Mouse (Mus musculus) A20 (cell line): ENCODE data around the gene Dgki.
"Not testable (repeated sequence)": the region's sequence is repeated elsewhere in the genome, so short reads cannot be mapped to it uniquely, and the experiment has no call there.

Source experiments
- DNase-seq: peaks from one replicate; pipeline ENCODE4 v3.0.0-alpha.2; 2011; ENCODE audit warnings: low read depth, low spot score

Dgki gene

DNA sequence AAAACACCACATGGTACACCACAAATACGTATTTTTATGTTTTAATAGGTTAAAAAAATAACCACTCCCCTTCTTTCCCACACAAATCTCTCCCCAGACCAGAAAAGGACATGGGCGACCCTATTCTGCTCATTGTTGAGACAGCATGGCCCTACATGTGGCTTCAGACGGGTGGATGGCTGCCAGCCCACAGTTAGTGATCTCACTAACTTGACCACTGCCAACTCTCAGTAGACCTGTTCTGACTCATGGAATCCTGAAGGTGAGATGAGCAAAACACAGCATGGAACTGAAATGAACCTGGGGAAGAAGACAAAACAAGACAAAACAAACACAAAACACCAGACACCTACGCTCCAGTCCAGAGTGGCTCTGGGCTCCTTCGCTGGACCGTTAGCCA lies 150.8 kb downstream of the Dgki start:
- no peak for DNase-seq

GRCm38 (mm10) chr6:37147431-37148022 lies 152.5 kb downstream of the Dgki start:
- DNase-seq: no peak

DNA sequence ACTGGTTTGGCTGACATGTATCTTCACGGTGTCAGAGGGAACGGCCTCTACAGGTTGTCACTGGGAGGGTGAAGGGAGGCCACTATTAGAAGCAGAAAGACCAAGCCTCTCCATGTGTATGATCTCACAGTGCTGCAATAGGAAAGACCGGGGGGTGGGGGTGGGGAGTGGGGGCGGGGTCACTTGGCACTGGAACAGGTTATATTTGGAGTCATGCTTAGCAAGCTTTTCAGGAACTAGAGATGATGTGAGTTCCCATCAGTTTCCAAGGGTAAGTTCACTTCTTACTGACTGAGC lies 156.2 kb downstream of the Dgki start:
- DNase-seq: no peak

- no peak for DNase-seq
Observed at GRCm38 (mm10) chr6:37142991-37143866, 156.8 kb downstream of the Dgki start.

DNA sequence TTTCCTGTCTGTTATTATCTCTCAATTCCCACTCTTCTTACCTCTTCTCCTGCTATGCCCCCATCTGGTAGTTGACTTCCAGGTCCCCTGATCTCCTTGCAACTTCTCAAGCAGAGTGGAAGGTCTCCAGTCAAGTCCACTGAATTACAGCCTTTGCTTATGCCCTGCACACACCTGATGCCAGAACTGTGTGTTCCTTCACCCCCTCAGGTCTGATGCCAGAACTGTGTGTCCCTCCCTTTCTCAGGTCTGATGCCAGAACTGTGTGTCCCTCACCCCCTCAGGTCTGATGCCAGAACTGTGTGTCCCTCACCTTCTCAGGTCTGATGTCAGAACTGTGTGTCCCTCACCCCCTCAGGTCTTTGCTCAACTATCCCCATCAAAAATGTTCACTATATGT lies 161.2 kb downstream of the Dgki start:
- no peak for DNase-seq

DNA sequence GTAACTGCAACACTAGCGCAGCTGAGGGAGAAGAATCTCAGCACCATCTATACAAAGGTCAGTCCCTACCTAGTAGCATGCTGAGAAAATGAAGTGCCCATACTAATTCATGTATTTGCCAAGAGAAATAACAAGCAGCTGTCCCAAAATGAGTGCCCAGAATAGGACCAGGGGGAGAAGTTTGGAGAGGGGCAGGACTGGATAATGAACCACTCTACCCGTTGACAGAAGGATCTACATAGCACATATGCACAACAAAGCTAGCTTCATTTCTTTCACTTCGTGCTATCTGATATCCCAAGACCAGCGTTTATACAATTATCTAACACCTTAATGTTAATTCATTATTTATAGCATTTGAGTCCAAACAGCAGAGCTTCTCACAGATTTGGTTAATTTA lies 168.7 kb downstream of the Dgki start:
- no peak for DNase-seq

- no peak for DNase-seq
Observed at GRCm38 (mm10) chr6:37120417-37121154, 179.4 kb downstream of the Dgki start.

DNA sequence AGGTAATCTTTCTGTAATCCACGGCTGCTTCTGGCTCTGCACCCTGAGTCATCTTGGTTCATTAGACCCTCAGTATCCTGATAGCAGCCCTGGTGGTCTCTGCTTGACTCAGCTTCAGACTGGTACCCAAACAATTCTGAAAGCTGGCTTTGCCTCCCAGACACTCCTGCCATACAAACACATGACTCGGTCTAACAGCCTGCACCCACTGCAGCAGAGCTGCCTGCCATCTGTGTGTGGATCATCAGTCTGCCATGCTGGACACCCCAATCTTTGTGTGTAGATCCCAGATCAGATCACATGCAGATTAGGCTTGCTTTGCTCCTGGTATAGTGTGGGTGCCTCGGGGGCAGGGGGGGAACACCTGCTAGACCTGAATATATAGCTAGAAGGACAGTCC lies 180.8 kb downstream of the Dgki start:
- no peak for DNase-seq

- no peak for DNase-seq
Observed at GRCm38 (mm10) chr6:37113048-37113447, 186.9 kb downstream of the Dgki start.

- DNase-seq: not testable (repeated sequence)
Observed at GRCm38 (mm10) chr6:37106236-37106635, 193.7 kb downstream of the Dgki start.

GRCm38 (mm10) chr6:37100413-37100812 lies 199.6 kb downstream of the Dgki start:
- no peak for DNase-seq

- peak; percentile 78 for DNase-seq
Observed at GRCm38 (mm10) chr6:37097356-37098155, 202.4 kb downstream of the Dgki start.

DNA sequence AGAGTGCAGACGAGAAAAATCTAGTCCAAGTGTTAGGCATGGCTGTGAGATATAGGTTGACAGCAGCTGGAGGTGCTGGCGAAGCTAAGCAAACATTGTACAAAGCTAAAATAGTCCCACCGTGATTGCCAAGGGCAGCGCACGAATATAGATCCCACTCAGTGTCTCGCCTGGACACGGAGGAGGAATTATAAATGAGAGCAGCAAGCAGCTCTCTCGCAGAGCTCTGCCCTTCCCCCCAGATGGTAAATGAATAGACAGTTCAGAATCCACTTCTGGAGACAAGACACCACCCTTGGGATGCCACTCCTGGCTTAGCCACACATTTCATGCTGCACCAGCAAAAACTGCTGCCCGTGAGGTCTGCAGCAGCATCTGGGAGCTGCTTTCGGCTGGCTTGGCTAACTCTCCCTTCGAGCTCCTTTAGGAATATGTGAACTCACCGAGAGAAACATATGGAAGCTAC lies 203.1 kb downstream of the Dgki start:
- no peak for DNase-seq

- DNase-seq: no peak
Observed at GRCm38 (mm10) chr6:37089148-37090111, 210.6 kb downstream of the Dgki start.

GRCm38 (mm10) chr6:37082990-37083389 lies 217.0 kb downstream of the Dgki start:
- no peak for DNase-seq

DNA sequence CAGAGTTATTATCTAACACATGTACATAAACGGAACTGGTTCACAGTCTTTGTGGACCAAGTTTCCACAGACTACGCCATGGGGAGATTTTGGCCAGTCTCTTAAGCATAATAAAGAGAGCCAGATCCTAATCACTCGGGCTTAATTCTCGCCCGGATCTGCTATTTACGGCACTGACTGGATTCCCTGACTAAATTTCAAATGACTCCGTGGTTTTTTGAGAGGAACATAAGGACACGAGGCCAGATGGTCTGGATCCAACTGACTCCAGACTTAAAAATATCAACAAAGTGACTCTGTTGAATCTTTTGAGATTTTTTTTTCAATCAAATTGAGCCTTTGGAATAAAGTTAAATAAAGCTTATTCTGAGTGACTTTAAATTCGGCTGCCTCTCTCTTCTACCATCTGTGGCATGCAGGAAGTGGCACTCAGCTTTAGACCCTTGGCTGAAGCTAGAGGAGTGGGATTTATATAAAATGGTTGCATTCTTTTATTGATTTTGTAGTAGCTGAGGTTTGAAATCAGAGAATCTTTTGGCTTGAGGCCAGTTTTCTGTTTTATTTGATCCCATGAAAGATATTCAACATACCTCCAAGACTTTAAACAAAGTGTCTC lies 227.5 kb downstream of the Dgki start:
- DNase-seq: no peak

- DNase-seq: no peak
Observed at GRCm38 (mm10) chr6:37069836-37070600, 230.0 kb downstream of the Dgki start.

- no peak for DNase-seq
Observed at GRCm38 (mm10) chr6:37068737-37069136, 231.2 kb downstream of the Dgki start.

GRCm38 (mm10) chr6:37067357-37067756 lies 232.6 kb downstream of the Dgki start:
- DNase-seq: peak; percentile 4
